Mouse (Mus musculus): ENCODE measurements around the gene St3gal6.

St3gal6 gene

DNA sequence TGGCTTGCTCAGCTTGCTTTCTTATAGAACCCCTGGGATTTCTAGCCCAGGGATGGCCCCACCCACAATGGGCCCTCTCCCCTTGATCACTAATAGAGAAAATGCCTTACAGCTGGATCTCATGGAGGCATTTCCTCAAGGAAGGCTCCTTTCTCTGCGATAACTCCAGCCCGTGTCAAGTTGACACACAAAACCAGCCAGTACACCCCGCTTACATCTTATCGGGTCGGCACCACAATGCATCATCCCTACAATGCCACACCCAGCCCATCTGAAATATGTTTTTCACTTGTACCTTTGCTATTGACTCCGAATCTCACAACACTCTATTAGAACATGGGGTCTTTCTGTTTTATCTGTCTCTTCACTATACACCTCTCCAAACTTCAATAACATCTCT is 3.6 kb downstream of the St3gal6 start:
- DNase-seq: no peak

DNA sequence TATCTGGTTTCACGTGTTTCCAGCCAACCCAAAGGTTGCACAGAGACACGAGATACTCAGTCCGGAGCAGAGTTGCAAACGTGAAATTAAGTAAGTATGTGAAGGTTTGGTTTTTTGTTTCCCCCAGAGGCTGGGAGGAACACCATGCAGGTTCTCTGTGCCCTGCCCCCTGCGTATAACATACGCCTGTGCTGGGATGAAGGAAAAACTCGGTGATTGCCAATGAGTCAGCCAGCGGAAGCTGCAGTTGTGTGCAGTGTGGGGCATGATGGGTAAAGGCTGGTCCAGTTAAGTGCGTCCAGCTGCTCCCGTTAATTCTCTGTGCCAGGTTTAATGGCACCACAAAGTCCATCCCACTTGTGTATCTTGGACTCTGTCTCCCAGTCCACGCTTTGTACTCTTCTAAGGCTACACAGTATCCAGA is 4.4 kb downstream of the St3gal6 start:
- no peak for DNase-seq

DNA sequence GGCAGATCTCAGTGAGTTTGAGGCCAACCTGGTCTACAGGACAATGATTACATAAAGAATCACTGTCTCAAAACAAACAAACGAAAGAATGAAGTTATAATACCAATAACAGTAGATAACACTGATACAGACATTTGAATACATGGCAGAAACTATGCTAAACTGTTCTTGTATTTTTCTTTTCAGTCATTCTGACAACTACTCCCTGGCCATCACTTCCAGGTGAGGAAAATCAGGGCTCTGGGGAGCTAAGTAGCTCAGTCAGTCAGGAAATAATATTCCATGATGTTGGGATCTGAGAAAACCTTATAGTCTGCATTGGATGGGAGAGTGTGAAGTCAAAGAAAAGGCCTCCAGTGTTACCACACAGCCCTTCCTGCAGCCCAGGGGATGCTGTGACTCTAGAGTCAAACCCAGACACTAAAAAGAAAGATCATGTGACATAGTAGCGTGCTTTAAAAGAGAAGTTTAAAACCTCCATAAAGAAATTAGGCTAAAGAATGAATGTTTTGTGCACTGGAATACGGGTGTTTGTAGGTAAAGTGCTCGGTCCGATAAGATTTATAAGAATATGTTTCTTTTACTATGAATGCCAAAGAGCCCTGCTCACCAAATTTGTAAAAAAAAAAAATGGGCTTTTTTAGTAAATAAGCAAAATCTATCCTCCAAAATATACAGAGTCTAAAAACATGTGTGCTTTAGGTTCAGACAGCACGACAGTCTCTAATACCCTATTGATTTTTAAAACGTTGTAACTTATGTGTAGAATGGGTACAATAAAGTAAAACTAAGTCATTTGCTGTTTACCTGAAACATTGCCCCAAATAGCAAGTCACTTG is 6.9 kb downstream of the St3gal6 start:
- DNase-seq: no peak

DNA sequence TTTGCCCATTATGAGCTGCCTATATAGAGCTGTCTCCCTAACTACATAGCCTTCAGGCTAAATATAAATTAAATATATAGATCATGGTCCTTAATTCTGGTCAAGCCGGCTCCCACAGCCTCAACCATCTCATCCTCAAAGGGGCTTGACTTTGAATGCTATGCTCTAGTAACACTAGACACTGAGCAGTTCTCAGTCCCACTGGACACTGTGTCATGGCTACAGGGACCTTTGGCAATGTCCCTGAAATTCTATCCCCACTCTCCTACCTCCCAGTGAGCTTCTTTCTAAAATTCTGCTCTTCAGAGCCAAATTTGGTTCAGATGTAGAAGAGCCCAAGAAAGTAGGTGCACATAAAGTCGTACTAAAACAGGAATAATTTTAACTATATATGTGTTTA is 7.9 kb downstream of the St3gal6 start:
- no peak for DNase-seq

DNA sequence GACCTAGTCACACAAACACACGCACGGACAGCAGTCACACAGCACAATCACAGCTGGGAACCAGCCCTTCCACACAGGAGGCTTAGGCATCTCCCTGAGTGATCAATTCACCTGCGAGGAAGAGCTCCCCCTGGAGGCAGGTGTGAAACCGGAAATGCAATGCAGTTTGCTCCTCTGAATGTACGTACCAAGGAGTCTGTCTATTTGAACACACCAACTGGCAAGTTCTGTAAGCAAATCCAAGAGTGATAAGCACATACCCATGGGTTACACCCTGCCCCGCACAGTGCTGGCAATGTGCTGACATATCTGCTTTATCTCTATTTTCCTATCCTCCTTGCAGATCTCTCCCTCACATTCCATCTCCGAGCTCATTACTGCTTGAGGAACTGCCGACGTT is 9.5 kb downstream of the St3gal6 start:
- DNase-seq: peak; percentile 61

DNA sequence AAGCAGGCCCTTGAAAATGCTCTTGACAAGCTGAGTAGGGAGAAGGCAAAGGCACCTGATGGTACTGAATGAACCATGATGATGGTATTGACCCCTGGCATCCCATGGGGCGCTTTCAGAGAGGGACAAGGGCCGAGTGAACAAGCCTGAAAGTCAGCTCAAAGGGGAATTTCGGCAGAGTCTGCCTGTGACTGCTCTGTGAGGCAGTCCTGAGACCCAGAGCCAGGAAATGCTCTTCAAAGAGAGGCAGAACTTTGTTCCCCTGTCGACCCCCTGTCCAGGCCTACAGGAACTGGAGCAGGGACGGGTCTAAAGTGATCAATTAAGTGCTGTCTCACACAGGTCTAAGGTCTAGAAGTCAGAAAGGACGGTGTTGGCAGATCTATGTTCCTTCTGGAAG is 10.3 kb downstream of the St3gal6 start:
- no peak for DNase-seq

DNA sequence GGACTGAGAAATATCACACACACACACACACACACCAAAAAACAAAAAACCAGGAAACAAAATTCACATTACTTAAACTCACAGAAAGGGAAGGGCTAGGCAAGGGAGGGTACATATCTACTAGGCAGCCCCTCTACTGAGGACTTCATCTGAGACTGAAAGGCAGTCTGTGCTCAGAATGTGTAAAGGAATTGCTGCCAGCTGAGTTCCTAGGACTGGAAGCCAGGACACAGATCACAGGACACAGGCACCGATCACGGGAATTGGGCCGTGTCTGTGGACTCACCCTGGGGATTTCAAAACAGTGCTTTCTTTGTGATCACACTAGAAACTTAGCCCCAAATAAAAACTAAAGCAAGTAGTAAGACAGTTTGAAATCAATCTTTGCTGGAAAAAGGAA is 11.2 kb downstream of the St3gal6 start:
- DNase-seq: no peak

DNA sequence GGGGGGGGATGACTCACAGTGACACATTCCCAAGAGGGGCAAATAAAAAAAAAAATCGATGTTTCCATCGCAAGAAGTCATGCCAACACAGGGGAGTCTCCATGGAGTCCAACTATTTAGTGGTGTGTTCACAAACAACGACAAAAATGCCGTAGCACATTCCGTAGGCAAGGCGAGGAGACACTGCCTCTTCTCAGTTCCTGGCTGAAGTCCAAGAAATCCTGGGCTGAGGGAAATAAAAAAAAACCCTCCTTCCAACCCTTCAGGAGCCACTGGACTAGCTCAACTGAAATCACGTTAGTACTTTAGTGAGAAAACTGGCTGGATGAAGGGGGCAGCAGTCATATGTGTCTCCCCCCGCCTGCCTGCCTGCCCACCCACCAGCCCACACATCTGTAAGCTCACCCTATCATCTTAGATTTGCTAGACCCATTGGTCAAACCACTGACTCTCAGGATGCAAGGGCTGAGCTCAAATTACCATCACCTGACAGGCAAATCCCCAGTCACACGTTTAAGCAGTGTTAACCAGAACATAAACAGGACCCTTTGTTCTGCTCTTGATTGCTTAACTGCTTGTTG is 11.8 kb downstream of the St3gal6 start:
- peak; percentile 53 for DNase-seq

DNA sequence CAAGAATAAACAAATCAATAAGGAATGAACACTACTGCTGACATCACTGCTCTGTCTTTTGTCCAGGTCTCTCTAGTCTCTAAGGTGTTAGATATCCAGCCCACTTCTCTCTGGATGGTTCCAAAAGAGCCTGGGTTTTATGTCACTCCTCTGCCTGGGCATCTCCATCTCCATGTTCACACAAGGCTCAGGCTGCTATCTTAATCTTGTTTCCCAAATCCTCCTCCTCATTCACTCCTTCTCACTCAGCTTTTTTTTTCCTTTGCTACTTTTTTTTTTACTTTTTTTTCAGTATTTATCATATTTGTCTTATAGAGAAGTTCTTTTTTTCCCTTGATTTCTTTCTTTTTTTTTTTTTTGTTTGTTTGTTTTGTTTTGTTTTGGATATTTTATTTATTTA is 19.1 kb downstream of the St3gal6 start:
- no peak for DNase-seq

DNA sequence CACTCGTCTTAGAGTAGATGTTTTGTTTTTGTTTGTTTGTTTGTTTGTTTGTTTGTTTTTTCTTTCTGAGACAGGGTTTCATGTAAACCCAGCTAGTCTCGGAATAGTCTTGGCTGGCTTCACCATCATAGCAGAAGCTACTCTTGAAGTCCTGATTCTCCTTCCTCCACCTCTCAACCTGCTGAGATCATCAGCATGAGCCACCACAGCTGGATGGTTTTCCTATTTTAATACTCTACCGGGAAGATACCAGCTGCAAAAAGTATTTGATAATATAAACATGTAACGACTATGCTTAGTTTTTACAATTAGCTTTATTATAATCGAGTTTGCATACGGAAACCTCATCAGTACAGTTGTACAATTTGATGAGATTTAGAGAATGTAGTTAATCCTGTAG is 21.5 kb downstream of the St3gal6 start:
- no peak for DNase-seq

DNA sequence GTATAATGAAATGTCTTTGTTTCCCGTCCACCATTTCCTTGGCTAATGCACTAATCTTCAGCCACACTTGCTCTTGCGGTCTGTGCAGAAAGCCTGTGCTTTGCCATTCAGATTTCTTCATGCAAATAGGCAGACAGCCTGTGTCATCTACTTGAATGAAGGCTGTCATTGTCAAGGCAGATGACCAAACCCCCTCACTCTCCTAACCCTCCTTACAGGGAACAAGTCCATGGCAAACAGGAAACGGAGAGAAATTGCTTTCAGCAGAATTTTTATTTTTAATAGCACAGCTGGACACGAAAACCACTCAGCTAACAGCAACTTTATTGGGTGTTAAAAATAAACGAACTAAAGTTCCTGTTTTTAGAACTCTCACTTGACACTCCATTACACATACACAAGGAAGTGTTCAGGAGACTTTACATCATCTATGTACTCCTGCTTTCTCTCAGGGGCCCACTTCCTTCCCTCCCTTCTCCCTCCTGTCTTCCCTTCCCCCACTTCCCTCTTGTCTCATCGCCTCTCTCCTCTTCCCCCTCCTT is 22.2 kb downstream of the St3gal6 start:
- no peak for DNase-seq

DNA sequence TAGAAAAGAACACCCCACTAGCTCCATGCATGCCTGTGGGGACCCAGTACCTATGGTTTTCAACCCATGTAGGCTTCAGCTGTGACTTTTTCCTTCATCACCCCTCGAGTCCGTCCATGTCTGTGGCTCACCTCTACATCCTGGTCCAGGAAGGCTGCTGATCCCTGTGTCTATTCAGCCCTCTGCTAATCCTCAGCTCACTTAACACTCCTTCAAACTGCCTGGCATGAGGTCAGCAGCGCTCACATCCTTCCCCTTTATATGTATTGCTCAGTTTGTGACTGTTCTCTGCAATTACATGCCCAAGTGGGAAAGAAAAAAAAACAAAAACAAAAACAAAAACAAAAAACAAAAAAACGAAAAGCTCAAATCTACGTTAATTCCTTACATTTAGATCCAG is 24.4 kb downstream of the St3gal6 start:
- no peak for DNase-seq

DNA sequence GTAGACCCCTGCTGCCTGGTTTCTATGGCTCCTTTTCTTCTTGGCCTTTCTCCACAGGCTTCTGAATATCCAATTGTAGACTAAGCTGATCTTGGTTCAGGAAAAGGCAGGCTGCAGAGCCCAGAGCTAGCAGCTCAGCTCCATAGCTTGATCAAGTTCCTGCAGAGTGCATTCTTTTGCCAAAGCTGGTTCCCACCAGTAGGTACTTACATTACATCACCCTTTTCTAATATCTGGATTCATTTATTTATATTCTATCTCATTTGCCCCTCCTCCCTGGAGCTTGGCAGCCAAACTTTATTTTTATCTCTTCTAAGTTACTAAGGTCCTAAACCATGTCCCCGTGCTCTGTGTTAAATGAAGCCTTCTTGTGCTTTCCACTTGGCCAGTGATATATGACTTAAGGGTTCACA is 24.9 kb downstream of the St3gal6 start:
- no peak for DNase-seq

DNA sequence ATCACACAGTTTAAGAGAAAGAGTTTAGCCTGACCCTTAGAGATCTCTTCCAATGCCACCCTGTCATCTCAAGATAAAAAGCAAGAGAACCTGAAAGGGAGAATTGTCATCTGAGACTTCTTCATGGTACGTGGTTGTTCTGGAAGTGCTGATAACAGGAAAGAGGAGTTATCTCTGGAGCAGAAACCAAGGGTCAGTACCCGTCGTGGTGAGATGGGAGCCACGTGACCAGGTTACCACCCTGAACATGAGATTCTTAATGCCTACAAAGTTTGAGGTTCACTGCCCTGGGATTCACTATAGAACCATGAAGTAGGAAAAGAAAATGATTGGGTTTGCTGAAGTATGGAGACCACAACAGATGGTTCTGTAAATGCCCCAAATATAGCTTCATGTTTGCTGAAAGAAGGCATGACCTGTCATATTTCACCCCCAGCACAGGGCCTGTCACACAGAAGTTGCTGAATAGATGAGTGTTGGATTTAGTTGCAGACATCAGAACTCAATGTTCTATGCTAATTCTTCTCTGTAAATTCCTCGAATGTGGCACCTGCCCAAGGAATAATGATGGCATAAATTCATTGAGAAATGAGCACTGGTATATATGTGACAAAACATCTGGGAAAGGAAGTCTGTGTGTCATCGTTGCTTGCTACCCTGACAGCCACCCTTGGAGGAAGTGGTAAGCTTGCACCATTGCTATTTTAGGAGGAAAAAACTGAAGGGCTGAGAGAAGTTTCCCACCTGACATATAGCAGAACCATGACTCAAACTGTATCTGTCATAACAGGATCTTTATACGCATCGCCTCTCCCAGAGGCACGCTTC is 25.9 kb downstream of the St3gal6 start:
- no peak for DNase-seq

DNA sequence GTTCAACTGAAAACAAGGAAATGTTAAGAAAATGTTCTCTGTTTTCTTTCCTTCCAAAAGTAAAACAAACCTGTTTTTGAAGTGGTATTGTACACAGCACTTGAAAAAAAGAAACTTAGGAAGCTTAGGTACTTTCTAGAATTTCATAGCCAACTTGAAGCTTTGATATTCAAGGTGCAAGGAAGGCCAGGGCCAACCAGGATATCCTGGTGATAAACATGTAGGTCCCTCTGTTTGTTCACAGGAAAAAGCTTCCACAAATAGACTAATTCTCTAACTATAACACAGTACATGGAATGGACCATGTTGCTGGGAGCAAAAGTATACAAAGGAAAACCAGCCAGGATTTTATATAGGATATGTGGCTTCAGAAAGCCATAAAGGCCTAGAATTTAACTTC is 27.3 kb downstream of the St3gal6 start:
- DNase-seq: no peak

DNA sequence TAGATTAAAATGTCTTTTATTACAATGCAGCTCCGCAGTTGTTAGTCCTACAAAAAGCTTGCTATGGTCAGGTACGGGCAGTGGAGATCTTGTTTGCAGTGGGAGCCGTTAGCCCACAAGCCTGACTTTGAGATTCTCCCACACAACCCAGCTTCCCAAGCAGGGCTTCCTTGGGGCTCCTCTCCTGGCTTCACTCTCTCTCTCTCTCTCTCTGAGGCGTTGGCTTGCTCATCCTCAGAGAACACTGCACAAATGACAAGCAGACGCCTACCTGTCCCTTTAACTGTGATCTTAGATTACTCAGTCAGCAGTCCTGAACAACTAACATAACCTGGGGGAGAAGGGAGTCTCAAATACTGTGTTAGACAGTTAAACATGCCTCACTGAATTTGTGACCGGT is 36.2 kb downstream of the St3gal6 start:
- no peak for DNase-seq

DNA sequence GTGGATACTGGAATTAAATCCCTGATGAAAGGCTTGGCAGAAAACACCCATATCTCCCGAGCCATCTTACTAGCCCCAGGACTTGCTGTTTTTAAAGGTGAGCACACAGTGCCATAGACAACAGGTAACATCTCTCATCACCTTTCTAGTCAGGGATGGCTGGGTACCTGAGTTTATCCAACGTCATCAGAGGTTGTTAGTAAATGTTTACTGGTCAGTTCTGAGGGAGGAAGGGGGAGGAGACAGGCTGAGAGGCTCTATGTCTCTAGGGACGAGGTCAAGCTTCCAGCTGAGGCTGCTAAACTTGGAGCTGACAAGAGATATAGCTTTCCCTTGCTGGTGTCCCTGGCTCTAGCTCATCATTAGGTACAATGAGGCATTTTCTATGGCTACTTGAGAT is 41.7 kb downstream of the St3gal6 start:
- DNase-seq: no peak

DNA sequence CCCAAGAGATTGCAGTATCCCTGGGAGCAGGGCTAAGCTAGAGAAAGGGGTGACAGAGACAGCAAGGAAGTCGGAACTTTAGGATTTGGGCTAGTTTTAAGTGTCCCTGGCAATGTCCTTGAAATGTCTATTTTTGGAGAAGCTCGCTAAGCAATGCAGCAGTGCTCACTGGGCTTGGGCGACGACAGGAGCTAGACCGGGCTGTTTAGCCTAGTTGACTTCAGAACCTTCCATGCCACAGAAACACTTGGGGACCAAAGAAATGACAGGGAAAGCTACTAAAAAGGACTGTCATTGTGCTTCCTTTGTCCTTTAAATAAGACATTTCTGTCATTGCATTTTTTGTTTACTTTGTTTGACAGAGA is 42.2 kb downstream of the St3gal6 start:
- no peak for DNase-seq

DNA sequence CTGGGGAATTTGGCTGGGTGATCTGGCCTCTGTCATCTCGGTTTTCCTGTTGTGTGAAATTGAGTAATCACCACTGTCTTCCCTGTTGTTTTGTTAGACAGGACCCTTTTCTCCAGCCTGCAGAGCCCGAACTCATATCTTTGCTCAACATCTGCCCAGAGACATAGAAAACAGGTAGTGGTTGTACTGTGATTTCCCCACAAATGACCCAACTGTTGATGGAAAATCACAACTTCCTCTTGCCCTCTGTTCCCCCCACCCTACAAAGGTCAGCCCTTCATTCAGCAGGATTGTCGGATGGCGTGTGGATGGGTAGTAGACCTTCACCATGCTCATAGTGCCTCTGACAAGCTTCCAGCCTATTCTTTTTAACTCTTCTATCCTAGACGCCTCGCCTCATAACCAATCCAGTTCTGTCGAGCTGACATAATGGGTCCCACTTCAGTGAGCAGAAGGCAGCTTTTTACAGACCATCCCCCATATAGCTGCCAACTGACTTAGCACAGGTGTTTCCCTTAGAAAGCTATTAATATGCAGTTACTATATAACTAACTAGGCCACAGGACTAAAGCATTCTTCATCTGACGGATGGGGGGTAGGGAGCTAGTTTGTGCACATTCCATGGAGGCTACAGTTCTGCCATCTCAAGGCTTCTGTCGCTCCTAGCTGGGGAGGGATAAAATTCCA is 42.7 kb downstream of the St3gal6 start:
- DNase-seq: no peak

DNA sequence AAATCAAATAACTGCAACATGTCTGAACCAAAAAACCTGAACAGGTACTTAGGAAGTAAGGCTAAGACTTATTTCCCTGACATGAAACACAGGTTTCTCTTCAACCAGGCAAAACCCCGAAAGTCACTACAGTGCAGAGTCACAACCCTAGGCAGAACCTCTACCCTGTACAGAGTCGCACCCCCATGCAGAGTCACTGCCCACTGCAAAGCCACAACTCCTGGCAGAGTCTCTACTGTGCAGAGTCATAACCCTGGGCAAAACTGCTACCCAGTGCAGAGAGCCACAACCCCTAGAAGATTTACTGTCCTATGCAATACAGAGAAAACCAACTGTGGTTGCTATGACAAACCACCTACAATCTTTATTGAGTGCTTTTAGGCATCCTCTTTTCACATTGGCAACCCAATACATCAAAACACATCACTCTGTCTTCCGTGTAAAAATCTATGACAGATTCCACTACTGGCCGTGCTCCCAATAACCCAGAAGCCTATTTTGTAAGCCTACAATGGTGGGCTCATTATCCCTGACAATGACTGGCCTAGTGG is 44.1 kb downstream of the St3gal6 start:
- DNase-seq: no peak

DNA sequence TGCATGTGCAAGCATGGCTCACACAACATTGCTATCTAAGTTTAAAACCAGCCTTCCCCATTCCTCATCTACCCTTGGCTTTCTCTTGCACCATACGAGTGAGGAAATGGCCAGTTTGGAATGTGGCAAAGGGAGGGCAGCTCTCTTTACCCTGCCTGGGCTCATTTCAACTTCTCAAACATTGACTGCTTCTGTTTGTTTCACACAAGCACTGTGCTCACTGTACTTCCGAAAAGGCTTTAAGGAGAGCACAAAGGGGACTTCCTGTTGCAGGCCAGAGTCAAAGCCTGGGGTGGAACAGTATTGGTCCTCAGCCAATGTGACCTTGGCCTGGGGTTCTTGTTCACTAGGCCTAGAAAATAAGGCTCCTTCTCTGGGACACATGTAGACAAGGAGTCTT is 47.7 kb downstream of the St3gal6 start:
- DNase-seq: peak; percentile 64

DNA sequence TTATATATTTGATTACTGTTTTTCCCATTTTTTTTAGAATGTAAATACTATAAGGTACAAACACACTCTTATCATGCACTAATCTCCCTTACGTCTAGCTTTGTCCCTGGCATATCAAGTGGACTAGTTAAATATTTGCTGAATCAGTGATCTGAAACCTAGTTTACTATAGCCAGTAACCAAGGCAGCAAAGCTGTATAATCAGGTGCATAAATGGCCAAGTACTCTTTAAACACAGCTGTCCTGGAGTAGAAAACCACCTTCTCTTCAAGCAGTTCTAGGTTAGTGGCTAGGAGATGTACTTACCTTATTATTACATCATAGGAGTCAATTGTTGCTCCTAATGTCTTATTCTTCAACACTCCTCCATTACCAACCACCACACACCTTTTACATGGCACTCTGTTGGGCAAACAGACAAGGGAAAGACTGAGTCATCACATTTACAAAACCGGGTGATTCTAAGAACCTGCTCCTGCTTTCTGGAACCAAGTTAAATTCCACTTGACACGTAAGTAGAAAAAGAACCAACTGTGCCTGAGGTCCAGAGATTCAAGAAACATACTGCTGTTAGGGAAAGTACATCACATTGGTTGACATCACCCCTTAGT is 48.4 kb downstream of the St3gal6 start:
- DNase-seq: no peak
